Mouse (Mus musculus): Measurements from ENCODE around the gene Il11.
"Not testable (repeated sequence)": the region's sequence is repeated elsewhere in the genome, so short reads cannot be mapped to it uniquely, and the experiment has no call there.

Il11 gene

DNA sequence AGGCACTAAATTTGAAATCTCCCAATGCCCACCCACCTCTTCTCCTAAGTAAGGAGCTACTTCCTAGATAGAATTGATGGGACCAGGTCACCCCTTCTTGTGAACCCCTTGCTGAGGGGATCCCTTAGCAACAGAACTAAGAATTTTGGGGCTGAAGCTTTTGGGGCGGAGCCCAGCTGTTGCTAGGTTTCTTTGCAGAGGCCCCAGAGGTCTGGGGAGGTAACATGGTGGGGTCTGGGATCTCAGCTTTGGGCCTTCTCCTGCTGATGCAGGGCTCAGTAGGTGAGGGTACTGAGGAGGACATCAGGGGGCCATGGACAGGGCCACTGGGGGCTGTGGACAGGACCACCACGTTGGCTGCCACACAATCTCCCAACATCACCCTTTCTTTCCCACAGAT lies at the start of gene Il11, which contains the start of gene Tmem190:
Il11 (minus strand) TSS at position 101 of the 400 bp plus-strand sequence.
Tmem190 (plus strand) TSS at position 179 of the 400 bp plus-strand sequence.
- DNase-seq (ENCODE audit: low read depth, low spot score), result no peak

DNA sequence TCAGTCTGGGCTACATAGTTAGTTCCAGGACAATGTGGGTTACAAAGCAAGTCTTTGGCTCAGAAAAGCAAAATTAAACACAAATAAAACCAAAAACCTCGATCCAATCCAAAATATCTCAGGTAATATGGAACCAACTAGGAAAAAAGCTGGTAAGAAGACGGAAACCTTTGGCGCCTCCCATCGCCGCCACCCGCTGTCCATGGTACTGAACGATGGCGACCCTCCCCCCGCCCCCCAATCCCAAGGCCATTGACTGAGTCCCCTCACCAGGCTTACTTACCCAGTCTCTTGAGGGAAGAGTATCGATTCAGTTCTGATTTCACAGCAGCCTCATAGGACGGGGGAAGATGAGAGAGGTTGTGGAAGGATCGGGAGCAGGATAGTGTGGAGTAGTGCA lies 47.8 kb upstream of the Il11 start:
- no peak for DNase-seq (ENCODE audit: low read depth, low spot score)

DNA sequence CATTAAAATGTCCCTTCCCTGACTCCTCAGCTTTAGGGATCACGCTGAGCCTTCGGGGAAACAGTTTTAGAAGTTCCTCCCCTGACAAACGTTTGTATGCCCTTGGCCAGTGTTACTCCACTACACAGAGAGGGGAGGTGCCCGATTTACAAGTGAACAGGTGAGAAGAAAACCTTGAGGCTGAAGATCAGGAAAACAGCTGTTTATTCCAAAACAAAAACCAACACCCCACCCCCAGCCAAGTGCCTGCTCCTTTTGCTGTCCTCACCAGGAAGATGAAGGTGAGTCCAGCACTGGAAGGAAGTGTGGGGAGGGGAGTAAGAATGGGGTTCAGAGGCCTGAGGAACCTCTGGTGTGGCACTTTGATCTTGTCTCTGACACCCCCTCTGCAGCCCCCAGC lies 42.7 kb upstream of the Il11 start:
- DNase-seq (ENCODE audit: low read depth, low spot score), result no peak

DNA sequence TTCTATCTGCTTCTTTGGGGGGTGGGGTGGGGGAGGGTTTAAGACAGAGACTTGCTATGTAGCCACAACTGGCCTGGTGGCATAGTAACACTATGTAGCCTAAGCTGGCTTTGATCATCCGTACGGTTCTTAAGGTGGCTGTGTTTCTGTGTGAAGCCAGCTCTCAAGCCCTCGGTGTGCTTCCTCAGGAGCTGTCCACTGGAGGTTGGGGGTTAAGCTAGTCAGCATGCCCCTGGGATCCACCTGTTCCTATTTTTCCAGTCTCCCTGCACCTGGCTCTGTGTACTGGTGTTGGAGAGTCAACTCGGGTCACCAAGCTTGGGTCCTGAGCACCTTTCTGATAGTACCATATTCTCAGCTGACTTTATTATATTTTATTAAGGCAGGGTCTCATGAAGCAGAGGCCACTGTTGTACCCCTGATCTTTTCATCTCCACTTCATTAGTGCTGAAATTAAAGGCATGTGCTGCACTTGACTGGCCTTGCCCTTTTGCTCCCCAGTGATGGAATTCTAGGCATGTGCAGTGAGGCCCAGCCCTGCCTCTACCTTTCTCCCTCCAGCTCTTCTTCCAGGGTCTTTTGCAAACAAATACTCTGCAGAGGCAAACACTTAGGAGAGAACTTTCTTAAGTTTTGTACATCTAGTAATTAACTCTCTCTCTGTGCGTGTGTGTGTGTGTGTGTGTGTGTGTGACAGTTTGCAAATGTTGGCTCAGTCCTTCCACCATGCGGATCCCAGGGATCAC lies 39.7 kb upstream of the Il11 start:
- DNase-seq (ENCODE audit: low read depth, low spot score), result no peak

DNA sequence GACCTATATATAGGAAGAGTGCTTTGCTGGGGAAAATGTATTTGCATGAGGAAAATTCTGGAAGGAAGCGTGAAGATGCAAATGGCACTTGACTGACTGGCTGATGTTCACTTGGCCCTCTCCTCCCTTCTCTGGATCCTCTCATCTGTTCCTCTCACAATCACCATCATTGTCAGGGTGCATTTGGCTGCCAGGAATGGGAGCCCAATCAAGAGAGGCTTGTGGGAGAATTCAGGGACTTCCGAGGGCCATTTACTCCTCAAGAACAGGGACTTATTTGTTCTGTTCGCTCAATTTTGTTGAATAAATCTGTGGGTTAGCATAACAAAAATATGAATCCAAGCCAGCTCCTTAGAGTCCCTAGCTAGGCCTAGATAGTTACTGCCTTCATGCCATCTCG lies 39.0 kb upstream of the Il11 start:
- DNase-seq (ENCODE audit: low read depth, low spot score), result no peak

DNA sequence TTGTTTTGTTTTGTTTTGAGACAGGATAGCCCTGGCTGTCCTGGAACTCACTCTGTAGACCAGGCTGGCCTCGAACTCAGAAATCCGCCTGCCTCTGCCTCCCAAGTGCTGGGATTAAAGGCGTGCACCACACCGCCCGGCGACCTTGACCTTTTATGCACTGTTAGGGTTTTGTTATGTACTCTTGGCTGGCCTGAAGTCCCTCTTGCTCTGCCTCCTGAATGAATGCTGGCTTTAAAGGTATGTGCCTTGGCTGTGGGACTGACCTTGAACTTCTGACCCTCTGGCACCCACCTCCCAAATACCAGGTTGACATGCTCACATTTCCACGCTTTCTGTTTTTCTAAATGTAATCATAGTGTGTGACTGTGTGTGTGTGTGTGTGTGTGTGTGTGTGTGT lies 38.3 kb upstream of the Il11 start:
- DNase-seq (ENCODE audit: low read depth, low spot score), result not testable (repeated sequence)

DNA sequence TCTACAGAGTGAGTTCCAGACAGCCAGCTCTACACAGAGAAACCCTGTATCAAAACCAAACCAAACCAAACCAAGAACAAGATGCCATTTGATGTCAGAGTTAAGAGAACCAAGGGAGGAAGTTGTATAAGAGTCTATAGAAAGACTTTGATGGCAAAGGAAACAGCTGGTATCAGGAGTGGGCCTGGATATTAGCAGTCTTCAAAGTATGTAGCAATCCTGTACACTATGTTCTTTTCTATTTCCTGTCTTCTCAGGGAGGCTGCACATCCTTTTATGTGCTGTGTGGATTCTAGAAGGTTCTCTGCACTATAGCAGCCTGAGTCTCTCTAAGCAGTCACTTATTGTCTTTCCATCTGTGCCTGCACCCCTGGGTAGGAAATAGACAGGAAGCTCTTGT lies 33.9 kb upstream of the Il11 start:
- DNase-seq (ENCODE audit: low read depth, low spot score), result no peak

DNA sequence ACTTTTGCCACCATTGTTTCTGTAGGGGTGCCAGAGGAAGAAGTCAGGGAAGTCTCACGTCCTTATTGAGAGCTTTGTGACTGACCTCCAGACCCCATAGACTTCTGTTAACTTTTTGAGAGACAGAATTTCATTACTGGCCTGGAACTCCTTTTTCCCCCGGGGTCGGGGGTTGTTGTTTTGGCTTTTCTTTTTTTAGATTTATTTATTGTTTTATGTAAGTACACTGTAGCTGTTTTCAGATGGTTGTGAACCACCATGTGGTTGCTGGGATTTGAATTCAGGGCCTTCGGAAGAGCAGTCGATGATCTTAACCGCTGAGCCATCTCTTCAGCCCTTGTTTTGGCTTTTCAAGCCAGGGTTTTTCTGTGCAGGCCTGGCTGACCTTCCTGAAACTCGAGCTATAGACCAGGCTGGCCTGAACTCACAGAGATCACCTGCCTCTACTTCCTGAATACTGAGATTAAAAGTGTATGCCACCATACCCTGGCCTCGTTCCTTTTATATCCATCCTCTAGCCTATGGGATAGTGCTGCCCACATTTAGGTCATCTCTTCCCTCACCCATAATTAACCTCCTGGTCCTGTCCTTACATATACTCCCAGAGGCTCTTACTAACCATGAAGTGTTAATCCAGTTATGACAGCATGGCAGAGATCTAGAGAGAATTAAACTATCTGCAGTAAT lies 30.6 kb upstream of the Il11 start:
- no peak for DNase-seq (ENCODE audit: low read depth, low spot score)

DNA sequence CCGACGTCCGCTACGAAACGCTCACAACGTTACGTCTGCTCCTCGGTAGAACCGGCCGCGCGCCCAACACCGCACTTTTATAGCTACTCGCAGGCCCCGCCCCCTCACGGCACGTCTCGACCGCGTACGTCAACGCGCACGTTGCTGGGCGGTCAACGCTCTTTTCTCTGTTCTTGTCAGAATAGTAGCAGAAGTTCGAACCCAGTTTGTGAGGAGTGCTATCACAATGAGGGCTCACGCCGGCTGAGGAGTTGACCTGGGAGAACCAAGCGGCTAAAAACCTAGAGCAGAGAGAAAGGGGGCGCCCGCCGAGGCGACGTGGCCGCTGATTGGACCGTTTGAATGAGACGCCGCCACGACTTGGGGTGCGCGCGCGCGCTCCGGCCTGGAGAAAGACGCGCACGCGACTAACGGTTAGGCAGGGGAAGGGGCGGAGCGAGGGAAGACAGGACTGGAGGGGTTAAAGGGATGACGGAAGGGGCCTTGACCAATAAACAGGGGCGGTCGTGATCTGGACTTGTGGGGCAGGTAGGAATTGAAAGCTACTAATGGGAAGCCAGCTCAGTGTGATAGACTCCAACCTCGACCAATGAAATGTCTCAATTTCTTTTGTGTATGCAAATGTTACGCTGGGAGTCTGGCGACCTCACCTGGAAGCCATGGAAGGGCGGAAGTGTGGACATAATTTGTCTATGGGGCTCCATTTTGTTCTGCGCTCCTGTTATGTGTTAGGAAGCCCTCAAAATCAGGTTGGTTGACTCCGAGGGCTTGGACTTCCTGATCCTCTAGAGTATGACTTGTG lies 29.8 kb upstream of the Il11 start, which contains the start of gene Ube2s:
Ube2s (minus strand) TSS at position 288 of the 802 bp plus-strand sequence.
- DNase-seq (ENCODE audit: low read depth, low spot score), result peak; percentile 98

DNA sequence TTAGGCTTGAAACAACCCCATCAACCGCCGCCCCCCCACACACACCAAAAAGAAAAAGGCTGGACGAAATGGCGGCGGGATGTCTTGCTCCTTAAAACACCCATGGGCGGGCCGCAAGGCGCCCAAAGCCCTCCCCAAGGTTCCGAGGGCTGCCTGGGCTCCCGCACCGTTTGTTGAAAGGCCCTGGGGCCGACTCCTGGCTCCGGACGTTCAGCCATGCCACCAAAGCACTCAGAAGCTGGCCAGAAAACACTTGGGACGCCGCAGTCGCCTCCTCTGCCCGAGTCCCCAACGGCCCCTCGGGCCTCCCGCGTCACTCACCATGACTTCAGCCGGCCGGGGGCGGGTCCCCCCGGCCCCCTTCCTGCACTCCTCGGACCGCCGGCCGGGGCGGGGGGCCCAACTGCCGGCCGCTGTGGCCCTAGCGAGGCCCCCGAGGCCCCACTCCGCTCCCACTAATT lies 29.2 kb upstream of the Il11 start:
- no peak for DNase-seq (ENCODE audit: low read depth, low spot score)

DNA sequence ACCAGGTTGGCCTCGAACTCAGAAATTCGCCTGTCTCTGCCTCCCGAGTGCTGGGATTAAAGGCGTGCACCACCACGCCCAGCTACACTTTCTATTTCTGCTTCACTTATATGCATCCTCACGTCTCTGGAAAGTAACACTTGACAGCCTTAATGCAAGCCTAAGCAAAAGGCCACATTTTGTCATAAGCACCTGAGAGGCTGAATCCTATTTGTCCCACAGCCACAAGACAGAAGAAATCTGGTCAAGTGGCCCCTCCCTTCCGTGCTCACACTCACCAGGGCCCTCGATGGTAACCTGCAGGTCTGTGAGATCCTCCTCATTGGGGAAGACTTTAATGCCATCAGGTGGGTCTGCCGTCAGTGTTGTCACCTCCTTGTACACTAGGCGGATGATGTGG lies 28.5 kb upstream of the Il11 start:
- DNase-seq (ENCODE audit: low read depth, low spot score), result not testable (repeated sequence)

DNA sequence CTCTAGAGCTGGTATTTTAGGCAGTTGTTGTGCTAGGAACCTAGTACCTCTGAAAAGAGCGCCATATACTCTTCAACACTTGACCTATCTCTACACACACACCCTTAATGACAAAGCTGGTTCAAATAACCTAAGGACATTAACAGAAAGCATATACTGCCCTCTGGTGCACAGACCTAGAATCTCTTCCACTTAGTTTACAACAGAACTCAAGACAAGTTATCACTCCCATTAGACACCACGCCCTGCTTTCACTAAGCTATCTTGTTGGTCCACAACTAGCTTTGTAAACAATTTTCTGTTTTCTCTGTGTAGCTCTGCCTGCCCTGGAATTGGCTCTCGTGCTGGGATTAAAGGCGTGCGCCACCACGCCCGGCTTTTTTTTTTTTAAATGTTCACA lies 24.1 kb upstream of the Il11 start:
- DNase-seq (ENCODE audit: low read depth, low spot score), result no peak

DNA sequence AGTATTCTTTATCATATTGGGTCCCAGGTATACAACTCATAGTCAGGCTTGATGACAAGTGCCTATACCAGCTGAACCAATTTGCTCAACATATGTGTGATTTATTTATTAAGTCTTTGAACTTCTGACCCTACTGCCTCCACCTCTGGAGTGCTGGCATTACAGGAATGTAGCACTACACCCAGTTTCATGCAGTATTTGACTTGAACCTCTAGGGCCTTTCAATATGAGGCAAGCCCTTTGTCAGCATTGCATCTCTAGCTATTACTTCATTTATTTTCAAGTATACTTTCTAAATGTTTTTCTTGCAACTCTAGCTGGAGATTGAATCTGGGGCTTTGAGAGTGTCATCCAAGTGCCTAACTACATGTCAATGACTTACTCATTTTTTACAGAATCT lies 19.6 kb upstream of the Il11 start:
- no peak for DNase-seq (ENCODE audit: low read depth, low spot score)

DNA sequence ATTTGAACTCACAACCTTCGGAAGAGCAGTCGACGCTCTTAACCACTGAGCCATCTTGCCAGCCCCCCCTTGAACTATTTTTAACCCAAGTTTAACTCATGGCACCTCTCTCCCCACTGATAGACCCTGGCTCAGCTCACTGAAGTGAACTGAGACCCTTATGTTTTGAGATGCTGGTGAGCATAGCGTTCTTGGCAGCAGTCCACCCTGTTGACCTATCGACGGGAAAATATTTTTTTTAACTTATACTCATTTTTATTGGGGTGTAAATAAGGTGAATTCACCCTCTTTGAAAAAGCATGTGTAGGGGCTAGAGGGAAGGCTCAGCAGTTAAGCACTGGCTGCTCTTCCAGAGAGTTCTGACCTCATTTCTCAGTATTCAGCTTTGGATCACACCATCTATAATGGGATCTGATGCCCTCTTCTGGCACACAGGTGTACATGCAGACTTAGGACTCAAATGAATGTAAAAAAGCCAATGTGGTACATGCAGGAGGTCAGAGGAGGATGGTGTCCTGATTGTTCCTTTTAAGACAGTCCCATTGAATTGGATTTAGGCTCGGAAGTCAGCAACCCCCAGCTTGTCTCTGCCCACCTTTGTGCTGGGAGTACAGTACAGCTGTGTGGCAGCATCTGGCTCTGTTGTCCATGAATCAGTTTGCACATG lies 13.2 kb upstream of the Il11 start:
- DNase-seq (ENCODE audit: low read depth, low spot score), result no peak

DNA sequence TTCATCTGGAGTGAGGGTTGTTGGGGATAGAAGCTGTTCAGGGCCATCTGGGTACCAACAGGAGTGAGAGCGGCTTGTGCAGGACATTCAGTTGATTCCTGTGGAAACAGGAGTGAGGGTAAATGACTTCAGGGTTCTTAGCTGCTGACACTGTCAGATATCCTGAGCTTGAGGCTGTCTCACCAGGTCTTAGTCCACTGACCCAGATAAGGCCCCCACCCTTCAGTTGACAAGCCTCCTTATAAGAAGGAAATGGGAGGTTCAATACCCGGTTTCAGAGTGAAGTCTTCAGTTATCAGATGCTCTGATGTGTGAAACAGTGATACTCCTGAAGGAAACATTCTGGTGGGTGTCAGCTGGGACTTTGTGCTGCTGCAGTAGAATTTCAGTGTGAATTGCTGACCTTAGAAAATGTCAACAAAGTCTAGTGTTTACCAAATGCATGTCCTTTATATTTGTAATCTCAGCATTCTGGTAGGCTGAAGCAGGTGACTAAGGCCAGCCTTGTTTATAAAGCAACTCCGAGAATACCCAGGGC lies 12.0 kb upstream of the Il11 start:
- no peak for DNase-seq (ENCODE audit: low read depth, low spot score)

DNA sequence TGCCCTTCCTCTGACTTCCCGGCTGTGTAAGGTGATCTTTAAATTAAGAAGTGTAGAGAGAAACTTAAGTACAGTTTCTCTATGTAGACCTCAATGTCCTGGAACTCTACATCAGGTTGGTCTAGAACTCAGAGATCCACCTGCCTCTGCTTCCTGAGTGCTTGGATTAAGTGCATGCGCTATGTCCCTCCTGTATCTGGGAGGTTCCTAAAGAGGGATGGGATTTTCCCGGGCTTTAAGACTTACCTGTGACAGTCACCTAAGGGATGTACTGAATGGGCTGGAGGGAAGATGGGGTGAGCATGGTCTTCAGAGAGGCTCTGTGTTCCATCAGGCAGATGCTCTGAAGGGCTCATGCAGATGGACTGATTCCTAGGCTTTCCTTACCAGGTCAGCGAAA lies 11.0 kb upstream of the Il11 start:
- DNase-seq (ENCODE audit: low read depth, low spot score), result no peak

DNA sequence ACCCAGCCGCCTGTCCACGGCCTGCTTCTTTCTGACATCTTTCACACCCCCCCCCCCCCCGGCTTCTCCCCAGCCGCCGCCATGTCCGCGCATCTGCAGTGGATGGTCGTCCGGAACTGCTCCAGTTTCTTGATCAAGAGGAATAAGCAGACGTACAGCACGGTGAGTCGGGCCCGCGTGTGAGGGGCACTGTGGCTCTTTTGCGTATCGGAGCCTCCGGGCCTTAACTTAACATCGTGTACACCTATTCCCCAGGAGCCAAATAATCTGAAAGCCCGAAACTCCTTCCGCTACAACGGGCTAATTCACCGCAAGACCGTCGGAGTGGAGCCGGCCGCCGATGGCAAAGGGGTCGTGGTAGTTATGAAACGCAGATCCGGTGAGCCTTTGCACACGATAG lies 10.6 kb upstream of the Il11 start:
- DNase-seq (ENCODE audit: low read depth, low spot score), result not testable (repeated sequence)

DNA sequence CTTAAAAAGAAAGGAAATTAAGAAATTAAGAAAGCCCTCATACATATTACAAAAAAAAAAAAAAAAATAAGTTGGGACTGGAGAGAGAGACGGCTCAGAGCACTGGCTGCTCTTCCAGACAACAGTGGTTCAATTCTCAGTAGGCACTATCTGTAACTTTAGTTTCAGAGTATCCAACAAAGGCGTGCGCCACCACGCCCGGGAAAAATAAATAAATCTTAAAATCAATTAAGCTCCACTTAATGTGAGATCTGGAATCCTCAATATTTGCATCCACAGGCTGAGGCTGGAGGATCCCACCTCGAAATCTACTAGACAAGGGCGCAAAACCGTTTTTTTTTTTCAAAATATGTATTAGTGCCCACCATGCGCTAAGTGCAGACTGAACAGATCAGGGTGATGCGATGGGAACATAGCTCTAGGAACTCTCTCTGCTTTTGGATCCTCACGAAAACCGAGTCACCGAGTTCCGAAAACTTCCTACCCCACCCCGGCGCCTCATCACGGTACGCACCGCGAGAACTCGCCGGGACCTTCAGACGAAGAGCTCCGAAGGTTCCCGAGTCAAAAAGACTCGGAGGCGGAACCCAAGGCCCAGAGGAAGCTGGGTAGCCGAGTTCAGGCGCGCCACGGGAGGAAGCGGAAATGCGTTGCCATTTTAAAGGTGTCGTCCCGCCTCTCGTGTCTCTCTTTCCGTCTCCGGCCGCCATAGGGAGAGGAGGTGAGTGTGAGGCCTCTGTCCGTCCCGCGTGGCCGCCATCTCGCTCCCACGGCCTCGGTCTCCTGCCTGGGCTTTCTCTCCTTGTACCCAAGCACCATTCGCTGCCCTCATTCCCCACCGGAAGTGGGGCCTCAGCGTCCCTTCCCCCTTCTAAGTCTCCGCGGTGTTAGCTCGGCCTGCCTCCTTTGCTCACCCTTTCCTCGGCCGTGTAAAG lies 9.9 kb upstream of the Il11 start, which contains the start of gene Rpl28:
Rpl28 (plus strand) TSS at position 597 of the 935 bp plus-strand sequence.
- peak; percentile 90 for DNase-seq (ENCODE audit: low read depth, low spot score)

DNA sequence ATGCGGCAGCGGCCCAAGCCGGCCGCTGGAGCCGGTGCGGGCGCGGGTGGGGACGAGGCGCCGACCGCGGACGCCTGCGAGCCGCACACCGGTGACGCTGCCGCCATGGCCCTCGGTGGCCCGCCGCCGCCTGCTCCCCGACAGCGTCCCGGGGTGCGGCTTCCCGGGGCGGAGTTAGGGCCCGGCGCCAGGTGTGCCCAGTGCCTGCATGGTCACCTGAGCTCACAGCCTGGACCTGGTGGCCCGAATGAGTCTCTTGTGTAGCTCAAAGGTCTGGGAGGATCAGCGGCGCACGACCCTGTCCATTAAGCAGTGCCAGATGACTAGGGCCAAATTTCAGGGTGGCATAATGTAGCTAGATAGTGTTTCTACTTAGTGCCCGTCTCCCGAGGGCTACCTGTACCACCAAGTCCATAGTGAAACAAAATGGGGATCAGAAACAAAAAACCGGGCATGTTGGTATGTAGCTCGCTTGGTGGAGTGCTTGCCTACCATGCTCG lies 6.8 kb upstream of the Il11 start, which contains the start of gene Tmem238:
Tmem238 (minus strand) TSS at position 221 of the 500 bp plus-strand sequence.
- DNase-seq (ENCODE audit: low read depth, low spot score), result no peak

Measured in c-Kit-negative CD71-positive TER-119-positive erythroid progenitor cells, embryonic 14.5 days (primary cell).